Mouse (Mus musculus) B cell, adult 2 months (primary cell): ENCODE data around the gene Exoc4.

Source experiments
- DNase-seq, 2 experiments: peaks; one replicate each; pipeline ENCODE4 v3.0.0; 2022

The Exoc4 gene

GRCm38 (mm10) chr6:33681778-33682640, 433.1 kb downstream of the Exoc4 start:
- no peak for DNase-seq

DNA sequence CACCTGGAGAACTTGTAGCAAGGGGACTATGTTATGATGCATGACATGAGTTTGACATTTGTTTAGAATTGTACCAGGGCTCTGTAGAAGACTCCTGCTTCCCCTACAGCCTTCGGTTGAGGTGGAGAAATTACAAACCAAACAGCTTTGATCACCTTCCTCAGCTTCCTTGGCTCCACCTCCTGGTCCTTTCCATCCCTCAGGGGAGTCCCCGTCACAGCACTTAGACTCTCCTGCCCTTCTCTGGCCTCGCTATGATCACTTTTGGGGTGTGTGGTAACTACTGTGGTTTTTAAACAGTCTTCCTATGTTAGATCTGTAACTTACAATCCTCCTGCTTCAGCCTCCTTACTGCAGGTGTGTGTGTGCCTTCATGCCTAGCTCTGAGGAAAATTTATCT, 434.6 kb downstream of the Exoc4 start:
- no peak for DNase-seq

DNA sequence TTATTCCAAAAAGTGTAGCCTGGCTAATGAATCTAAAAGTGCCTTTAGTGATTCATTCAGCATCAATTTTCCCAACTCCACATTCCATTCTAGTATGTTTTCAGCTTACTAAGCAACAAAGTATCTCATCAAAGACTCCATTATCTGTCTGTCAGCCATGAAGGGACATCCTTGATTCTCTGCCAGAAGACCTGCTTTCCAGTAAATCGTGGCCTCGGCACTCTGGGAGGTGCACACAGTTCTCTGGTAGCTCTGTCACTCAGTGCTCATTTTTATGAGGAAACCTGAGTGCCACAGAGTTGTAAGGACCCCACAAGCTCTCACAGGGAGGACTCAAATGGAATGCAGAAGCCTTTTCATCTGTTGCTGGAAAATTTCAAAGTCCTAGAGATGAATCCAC, 436.4 kb downstream of the Exoc4 start:
- no peak for DNase-seq

DNA sequence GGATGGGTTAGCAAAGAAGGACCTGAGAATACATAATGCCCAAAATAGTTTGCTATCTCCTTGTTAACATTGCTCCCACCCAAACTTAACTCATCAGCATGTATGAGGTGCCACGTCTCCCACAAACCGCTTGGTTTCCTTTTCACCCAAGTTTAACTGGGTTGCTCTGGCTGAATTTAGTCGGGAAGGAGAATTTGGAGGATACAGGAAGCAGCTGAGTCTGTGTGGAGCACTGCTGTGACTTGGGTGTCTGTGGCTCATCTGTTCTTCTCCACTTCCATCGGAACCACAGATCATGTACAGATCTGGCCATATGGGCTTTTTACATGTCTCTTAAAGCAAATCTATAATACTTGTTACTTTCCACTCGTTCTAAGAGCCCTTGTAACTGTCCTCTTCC, 441.7 kb downstream of the Exoc4 start:
- DNase-seq = no peak

DNA sequence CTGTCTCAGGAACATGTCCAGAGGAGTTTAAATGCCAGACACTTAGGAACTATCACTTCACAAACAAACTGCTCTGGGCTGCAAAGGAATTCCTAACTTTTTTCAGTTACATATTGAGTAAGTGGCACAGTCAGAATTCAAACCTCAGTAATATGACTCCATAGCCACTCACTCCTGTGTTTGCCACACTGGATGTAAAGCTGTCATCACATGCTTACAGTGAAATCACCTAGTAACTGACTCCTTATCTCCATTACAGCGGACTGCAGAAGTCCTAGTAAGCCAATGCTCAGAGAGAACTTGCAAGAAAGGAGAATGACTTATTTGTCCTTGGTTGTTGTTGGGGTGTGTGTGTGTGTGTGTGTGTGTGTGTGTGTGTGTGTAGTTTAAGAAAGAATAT, 448.1 kb downstream of the Exoc4 start:
- DNase-seq = no peak

DNA sequence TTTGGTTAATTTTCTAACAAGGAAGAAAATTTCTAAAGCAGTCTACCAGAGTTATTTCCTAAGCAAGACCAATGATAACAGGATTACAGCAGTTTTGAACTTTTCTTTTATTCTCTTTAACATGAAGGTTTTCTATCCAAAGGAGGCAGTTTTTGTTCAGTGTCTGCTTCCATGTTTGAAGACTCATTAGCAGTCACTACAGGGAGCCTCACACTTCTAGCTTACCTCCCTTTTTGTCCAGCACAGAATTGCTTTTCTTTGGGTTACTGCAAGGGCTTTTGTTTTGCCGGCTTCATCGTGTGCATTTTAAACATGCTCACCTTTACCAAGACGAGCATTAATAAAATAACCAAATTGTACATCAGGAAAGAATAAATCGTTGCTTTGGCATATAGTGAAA, 460.0 kb downstream of the Exoc4 start:
- DNase-seq = no peak

DNA sequence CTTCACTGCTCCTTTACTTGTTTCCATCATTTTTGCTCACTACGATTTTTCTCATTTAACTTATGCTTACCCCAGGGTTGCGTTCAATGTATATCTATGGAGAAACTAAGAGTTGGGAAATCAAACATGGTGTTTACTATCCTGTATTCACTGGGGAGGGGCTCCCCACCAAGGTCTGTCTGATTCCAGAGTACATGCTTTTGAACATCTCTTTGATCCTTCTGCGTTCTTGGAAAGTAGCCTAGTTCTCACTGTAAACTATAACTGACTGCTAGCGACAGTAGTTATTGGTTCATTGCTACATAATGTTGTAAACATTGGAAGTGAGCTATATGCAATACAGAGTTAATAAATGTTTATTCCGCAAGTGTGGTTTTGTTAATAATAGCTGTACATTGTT, 460.5 kb downstream of the Exoc4 start:
- no peak for DNase-seq

- no peak for DNase-seq
Observed at GRCm38 (mm10) chr6:33711742-33712141, 462.9 kb downstream of the Exoc4 start.

DNA sequence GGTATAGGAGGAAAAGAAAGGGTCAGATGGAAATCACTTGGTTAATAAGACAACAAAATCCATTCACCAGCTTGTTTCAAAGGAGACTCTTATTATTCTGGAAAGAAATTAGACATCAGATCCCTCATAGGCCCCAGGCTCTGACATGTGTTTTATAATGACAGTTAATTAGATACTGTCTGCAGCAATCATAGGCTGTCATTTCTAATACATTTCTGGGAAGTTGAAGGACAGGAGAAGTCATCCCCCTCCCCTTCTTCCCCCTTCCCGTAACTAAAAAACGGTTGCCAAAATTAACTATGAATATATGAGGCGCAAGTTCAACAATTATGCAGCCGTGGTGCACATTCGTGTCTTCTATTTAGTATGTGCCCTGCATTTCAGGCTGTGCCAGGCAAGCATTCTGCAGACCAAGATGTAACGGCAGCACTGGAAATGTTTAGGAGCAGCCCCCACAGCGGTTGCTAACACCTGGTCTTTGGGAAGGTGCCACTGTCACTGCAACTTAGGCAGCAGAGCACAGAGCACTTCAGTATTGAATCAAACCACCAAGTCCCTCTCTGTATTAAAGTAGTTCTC, 463.7 kb downstream of the Exoc4 start:
- no peak for DNase-seq

- no peak for DNase-seq
Observed at GRCm38 (mm10) chr6:33716254-33716965, 467.5 kb downstream of the Exoc4 start.

GRCm38 (mm10) chr6:33721166-33721565, 472.3 kb downstream of the Exoc4 start:
- no peak for DNase-seq

DNA sequence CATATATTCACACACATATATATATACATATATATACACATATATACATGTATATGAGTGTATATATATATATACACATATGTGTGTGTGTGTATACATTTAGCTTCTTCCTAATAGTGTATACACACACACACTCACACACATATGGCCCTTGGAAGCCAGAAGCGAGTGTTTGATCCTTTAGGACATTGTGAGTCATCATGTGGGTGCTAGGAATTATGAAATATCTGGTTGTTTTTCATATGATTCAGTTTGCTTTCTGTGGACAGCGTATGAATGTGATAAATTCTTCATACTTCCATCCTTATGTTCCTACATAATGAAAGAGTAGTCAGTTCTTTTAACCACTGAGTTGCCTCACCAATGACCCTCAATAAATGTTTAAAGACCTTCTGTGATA, 473.9 kb downstream of the Exoc4 start:
- DNase-seq = no peak

- no peak for DNase-seq
Observed at GRCm38 (mm10) chr6:33724596-33724995, 475.7 kb downstream of the Exoc4 start.

- no peak for DNase-seq
Observed at GRCm38 (mm10) chr6:33727271-33727670, 478.4 kb downstream of the Exoc4 start.

GRCm38 (mm10) chr6:33732214-33732613, 483.3 kb downstream of the Exoc4 start:
- DNase-seq = no peak

- no peak for DNase-seq
Observed at GRCm38 (mm10) chr6:33733602-33734001, 484.7 kb downstream of the Exoc4 start.

GRCm38 (mm10) chr6:33734032-33734431, 485.1 kb downstream of the Exoc4 start:
- no peak for DNase-seq

- no peak for DNase-seq
Observed at GRCm38 (mm10) chr6:33738857-33739291, 490.0 kb downstream of the Exoc4 start.

- DNase-seq = no peak
Observed at GRCm38 (mm10) chr6:33739304-33739703, 490.4 kb downstream of the Exoc4 start.

- DNase-seq = no peak
Observed at GRCm38 (mm10) chr6:33755976-33756375, 507.1 kb downstream of the Exoc4 start.

- no peak for DNase-seq
Observed at GRCm38 (mm10) chr6:33761557-33761956, 512.7 kb downstream of the Exoc4 start.

DNA sequence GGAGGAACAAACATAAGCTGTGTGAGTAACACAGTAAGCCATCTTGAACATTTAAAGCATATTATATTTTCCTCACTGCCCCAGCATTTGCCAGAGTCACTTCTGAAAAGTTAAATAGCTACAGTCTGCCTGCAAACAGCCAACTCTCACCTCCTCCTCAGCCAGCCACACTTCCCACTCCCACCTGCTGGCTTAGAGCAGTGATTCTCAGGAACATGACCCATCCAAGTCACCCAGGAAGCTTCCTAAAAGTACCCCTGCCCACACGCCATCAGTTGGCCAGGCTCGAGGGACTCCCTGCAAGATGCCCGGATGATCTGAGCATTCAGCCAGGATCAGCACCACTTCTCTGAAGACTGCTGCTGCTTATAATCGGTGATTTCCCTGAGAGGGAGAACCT, 514.4 kb downstream of the Exoc4 start:
- DNase-seq = no peak

DNA sequence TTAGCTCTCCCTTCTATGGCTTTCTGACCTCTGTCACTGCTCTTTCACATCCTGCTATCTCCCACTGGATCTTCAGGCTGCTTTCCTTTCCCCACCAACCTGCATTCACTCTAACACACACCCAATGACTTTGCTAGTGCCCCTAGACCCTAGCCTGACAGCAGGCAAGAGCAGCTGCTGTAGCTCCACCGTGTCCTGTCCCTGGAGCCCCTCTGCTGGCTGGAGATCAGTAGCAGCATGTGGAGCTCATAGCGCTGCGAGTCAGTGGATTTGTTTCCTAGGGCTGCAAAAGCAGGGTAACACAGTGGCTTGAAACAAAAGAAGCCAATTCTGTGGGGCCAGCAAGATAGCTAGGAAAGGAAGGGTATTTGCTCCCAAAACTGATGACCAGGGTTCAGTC, 515.1 kb downstream of the Exoc4 start:
- no peak for DNase-seq

- no peak for DNase-seq
Observed at GRCm38 (mm10) chr6:33769251-33769650, 520.4 kb downstream of the Exoc4 start.
